Mouse (Mus musculus) olfactory bulb, adult 2 months (tissue): ENCODE data around the gene Erc1. TPM values are rescaled to one million over a fixed set of nuclear protein-coding genes. Genes with fewer than 3 reads are reported as not detected.

Source experiments
- H3K27ac ChIP-seq: fragments of 200-500 bp; 2 replicates; pipeline ENCODE4 v1.5.1; 2012; ENCODE audit warnings: low read depth, low read length; ENCODE audit not compliant: insufficient read depth
- H3K4me1 ChIP-seq: fragments of 200-500 bp; 2 replicates; pipeline ENCODE4 v1.6.1; 2012; ENCODE audit warnings: low read length; ENCODE audit not compliant: control insufficient read depth, insufficient read depth
- H3K4me3 ChIP-seq: fragments of 200-500 bp; 2 replicates; pipeline ENCODE4 v1.5.1; 2012; ENCODE audit warnings: mild to moderate bottlenecking, low read depth, low read length, moderate library complexity; ENCODE audit not compliant: insufficient read depth
- CTCF ChIP-seq: fragments of 200-500 bp; IDR thresholded peaks from 2 replicates; pipeline ENCODE4 v1.5.1; 2012; ENCODE audit warnings: low read depth, mild to moderate bottlenecking, low read length, moderate library complexity; ENCODE audit not compliant: insufficient read depth
- POLR2A ChIP-seq: fragments of 200-500 bp; IDR thresholded peaks from 2 replicates; pipeline ENCODE4 v1.6.1; 2012; ENCODE audit warnings: mild to moderate bottlenecking, low read depth, low read length, moderate library complexity; ENCODE audit not compliant: insufficient read depth
- WGBS: fragments of 180-500 bp; shearing (Covaris S2); methylation state at CpG from one replicate; pipeline ENCODE4 v1.1.7; 2018; 5-methylcytosine and 5-hydroxymethylcytosine counted together
- polyA plus RNA-seq: library from polyadenylated mRNA; stranded (reverse); fragments of >200 nt; gene quantifications from 2 replicates; pipeline ENCODE4 v1.2.4, GENCODE M21; 2012; ENCODE audit warnings: low replicate concordance; ENCODE audit not compliant: missing spikeins, insufficient read depth, insufficient read length

The Erc1 gene
- polyA plus RNA-seq = not detected in 2 replicates

GRCm38 (mm10) chr6:119848034-119848695 lies at the start of gene Erc1:
TSS of gene Erc1 (minus strand) at chr6:119848167.
- under 1% methylated on average over 71 of the region's 73 CpGs for WGBS

GRCm38 (mm10) chr6:119892711-119893110 lies 44.7 kb upstream of the Erc1 start:
- 92% methylated on average over 7 of the region's 7 CpGs for WGBS
- TF ChIP-seq CTCF (no peak), POLR2A (no peak)
- no peak overlapping the region for H3K27ac ChIP-seq
- no peak overlapping the region for H3K4me3 ChIP-seq
- H3K4me1 ChIP-seq = no peaks in the 10 kb centered on the region

More at GRCm38 (mm10) chr6:119848034-119848695, at the start of gene Erc1:
- Histone ChIP-seq H3K4me3 (peak within 1 kb of the TSS; percentile 72), H3K4me1 (no peaks in the 10 kb centered on the region), H3K27ac (peak within 1 kb of the TSS; percentile 29)
- TF ChIP-seq CTCF (no peak), POLR2A (0 out of 2 replicates have a peak, but pooled peaks have one; percentile 34)

DNA sequence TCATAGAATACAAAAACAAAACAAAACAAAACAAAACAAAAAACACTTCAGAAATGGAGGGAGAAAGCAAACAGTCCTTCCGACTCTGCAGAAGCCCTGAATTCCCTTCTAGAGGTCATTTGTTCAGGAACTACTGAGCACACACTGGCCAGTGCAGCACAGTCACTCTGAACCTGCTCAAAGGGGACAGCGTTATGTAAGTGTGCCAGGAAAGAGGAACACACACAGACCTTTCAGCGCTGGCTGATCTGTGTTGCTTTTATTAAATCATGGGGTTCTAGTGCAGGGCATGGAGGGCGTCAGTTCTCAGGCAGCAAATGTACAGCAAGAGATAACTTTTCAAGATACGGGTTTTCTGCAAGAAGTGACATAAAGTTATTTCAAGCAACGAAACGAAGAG lies 35.2 kb upstream of the Erc1 start:
- Histone ChIP-seq H3K27ac (no peak overlapping the region), H3K4me3 (no peak overlapping the region), H3K4me1 (no peaks in the 10 kb centered on the region)
- 80% methylated on average over 7 of the region's 7 CpGs for WGBS
- no peak for TF ChIP-seq POLR2A

DNA sequence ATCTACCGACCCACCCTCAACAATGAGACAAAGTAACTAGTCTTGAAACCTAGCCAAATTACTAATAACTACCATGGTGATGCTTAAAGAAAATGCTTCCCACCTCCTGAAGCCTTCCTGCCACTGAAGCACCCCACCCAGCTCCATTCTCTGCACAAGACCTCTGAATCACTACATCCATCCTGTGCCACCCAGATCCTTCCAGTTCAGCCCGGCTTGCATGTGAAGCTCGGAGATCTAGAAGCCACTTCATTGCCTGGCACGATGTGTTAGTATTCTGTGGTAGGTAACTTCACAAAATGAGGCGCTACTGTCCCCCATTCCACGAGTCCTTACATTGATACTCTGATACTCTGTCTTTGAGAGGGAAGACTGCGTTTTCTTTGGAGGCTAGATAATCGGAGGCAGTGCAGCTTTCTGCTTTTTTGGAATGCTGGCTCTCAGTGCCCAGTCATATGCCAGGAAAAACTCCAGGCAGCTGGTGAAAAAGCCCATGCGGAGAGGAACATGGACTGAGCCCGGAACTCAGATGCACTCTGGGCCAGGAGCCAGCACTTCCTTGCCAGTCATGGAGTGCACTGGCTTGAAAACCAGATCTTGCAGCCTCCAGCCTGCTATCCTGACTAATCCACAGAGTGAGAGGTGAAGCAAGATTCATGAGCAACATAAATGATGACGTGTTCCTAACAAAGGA lies 16.5 kb upstream of the Erc1 start:
- Histone ChIP-seq H3K4me1 (peaks cover 2% of the 10 kb centered on the region; the same call in 1 of the 2 replicates), H3K4me3 (no peak overlapping the region), H3K27ac (no peak overlapping the region)
- 29% methylated on average over 11 of the region's 11 CpGs for WGBS
- TF ChIP-seq CTCF (no peak), POLR2A (no peak)

DNA sequence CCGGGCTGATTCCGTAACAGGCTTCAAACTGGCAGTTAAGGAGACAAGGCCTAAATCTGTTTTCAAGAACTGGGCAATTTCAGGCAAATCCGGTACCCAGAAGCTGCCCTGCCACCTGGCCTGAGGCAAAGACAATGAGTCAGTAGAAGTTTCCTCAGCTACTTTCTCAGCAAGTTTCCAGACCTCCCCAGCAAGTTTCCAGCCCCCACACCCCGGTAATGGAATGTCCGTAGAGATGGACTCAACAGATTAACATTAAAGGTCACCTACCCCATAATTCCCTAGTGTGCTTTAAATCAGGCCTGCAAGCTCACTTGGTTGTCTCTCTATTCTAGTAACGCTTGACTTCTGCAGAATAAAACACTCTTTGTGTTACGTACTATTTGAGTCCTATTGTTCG lies 13.6 kb upstream of the Erc1 start:
- Histone ChIP-seq H3K4me1 (peaks cover 2% of the 10 kb centered on the region; the same call in 1 of the 2 replicates), H3K27ac (no peak overlapping the region), H3K4me3 (no peak overlapping the region)
- TF ChIP-seq POLR2A = no peak
- TF ChIP-seq CTCF = no peak
- 76% methylated on average over 8 of the region's 8 CpGs for WGBS

- no peak for TF ChIP-seq POLR2A
- no peak for TF ChIP-seq CTCF
- WGBS = 92% methylated on average over 2 of the region's 2 CpGs
Measured at GRCm38 (mm10) chr6:119860236-119860635, 12.3 kb upstream of the Erc1 start.

GRCm38 (mm10) chr6:119855471-119855870 lies 7.5 kb upstream of the Erc1 start:
- Histone ChIP-seq H3K4me3 (no peak overlapping the region), H3K4me1 (no peaks in the 10 kb centered on the region), H3K27ac (no peak overlapping the region)
- 51% methylated on average over 4 of the region's 4 CpGs for WGBS
- TF ChIP-seq CTCF (no peak), POLR2A (no peak)

More at GRCm38 (mm10) chr6:119860236-119860635, 12.3 kb upstream of the Erc1 start:
- Histone ChIP-seq H3K4me3 (no peak overlapping the region), H3K4me1 (peaks cover 2% of the 10 kb centered on the region; the same call in 1 of the 2 replicates), H3K27ac (no peak overlapping the region)

- 74% methylated on average over 2 of the region's 2 CpGs for WGBS
- Histone ChIP-seq H3K27ac (no peak overlapping the region), H3K4me3 (no peak overlapping the region), H3K4me1 (no peaks in the 10 kb centered on the region)
- TF ChIP-seq CTCF = no peak
- no peak for TF ChIP-seq POLR2A
Measured at GRCm38 (mm10) chr6:119854156-119854555, 6.2 kb upstream of the Erc1 start.

DNA sequence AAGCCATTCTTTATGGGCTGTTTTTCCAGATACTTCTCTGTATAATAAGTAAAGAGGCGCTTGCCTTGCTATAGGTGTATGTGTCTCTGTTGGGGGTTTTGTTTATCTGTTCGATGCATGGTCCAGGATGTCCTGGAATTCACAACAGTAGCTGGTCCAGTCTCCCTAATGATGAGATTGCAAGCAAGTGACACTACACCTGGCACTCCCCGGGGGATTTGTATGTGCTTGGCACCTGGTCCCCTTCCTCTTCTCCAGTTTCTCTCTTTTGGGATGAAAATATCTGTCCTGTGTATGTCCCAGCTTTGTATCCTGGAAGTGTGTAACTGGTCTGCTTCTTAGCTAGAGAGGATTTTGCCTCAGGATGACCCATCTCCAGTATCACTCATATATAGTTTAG lies 1.9 kb upstream of the Erc1 start:
- no peak overlapping the region for H3K27ac ChIP-seq
- WGBS = 94% methylated on average over 3 of the region's 3 CpGs
- TF ChIP-seq CTCF (no peak), POLR2A (no peak)
- no peak overlapping the region for H3K4me3 ChIP-seq
- H3K4me1 ChIP-seq = no peaks in the 10 kb centered on the region
